Mouse (Mus musculus) embryonic facial prominence, embryonic 12.5 days (tissue): ENCODE results near the gene Zwilch. TPM values are rescaled to one million over a fixed set of nuclear protein-coding genes. Genes with fewer than 3 reads are reported as not detected.
"Not testable (repeated sequence)": the region's sequence is repeated elsewhere in the genome, so short reads cannot be mapped to it uniquely, and the experiment has no call there.

Experiments used
- ATAC-seq: fragments of 200-750 bp; cut with Nextera tagmentation; 2 replicates; pipeline ENCODE4 v1.8.0; 2017; ENCODE audit not compliant: insufficient number of reproducible peaks, insufficient read depth, low FRiP score, low TSS enrichment
- H3K27ac ChIP-seq: fragments of 300-500 bp; sonication (generic); 2 replicates; pipeline ENCODE4 v1.5.1; 2016; ENCODE audit warnings: mild to moderate bottlenecking
- H3K27me3 ChIP-seq: fragments of 300-500 bp; sonication (generic); 2 replicates; pipeline ENCODE4 v1.6.1; 2016; ENCODE audit warnings: mild to moderate bottlenecking, moderate library complexity
- H3K36me3 ChIP-seq: fragments of 300-500 bp; sonication (generic); 2 replicates; pipeline ENCODE4 v1.6.1; 2016; ENCODE audit warnings: mild to moderate bottlenecking
- H3K4me1 ChIP-seq: fragments of 300-500 bp; sonication (generic); 2 replicates; pipeline ENCODE4 v1.6.1; 2016
- H3K4me2 ChIP-seq: fragments of 300-500 bp; sonication (generic); replicated peaks from 2 replicates; pipeline ENCODE4 v1.6.1; 2016; ENCODE audit warnings: mild to moderate bottlenecking, moderate library complexity
- H3K4me3 ChIP-seq: fragments of 300-500 bp; sonication (generic); 2 replicates; pipeline ENCODE4 v1.5.1; 2016; ENCODE audit warnings: mild to moderate bottlenecking
- H3K9ac ChIP-seq: fragments of 300-500 bp; sonication (generic); 2 replicates; pipeline ENCODE4 v1.6.1; 2016; ENCODE audit warnings: mild to moderate bottlenecking, moderate library complexity
- H3K9me3 ChIP-seq: fragments of 300-500 bp; sonication (generic); 2 replicates; pipeline ENCODE4 v1.6.1; 2016; ENCODE audit warnings: mild to moderate bottlenecking, moderate library complexity
- WGBS: fragments of 180-500 bp; shearing (Covaris S2); methylation state at CpG from one replicate; pipeline ENCODE4 v1.1.7; 2016; 5-methylcytosine and 5-hydroxymethylcytosine counted together
- polyA plus RNA-seq: library from polyadenylated mRNA; unstranded; fragments of >200 nt; fragmentation: Nextera tagmentation; extraction: Ambion mirVana; gene quantifications from 2 replicates; pipeline ENCODE4 v1.2.1, GENCODE M21; 2016

The Zwilch gene
- polyA plus RNA-seq, 1 experiment from 2014 or later: 24.4 TPM

DNA sequence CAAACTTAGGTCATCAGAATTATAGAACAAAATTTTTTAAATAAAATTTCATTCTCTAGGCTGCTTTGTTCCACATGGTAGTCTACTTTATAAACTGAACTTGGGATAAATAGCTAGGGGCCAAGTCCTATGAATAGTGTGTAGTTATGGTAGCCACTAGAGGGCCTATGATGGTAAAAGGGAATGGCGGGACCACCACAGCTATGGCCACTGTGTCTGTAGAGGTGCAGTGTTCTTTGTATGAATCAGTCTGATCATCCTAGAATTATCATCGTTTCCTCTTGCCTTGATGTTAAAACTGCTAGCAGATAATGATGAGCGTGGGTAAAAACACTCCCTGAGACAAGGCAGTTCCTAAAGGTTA, 5.7 kb upstream of the Zwilch start:
- Histone ChIP-seq H3K27ac (peak overlapping the region; percentile 78), H3K4me2 (peak overlapping the region; percentile 57)

GRCm38 (mm10) chr9:64175378-64175777, 2.5 kb upstream of the Zwilch start:
- WGBS: 87% methylated on average over 11 of the region's 11 CpGs
- no peaks in the 10 kb centered on the region for H3K27me3 ChIP-seq
- H3K9ac ChIP-seq: no peak overlapping the region
- no peak for ATAC-seq
- H3K4me1 ChIP-seq: peaks cover 21% of the 10 kb centered on the region
- no peak overlapping the region for H3K4me2 ChIP-seq
- H3K27ac ChIP-seq: no peak overlapping the region
- peaks cover 38% of the 10 kb centered on the region for H3K36me3 ChIP-seq
- no peak overlapping the region for H3K4me3 ChIP-seq
- no peaks in the 10 kb centered on the region for H3K9me3 ChIP-seq

More for the DNA sequence above, 5.7 kb upstream of the Zwilch start:
- Histone ChIP-seq H3K4me3 (peak overlapping the region; percentile 59), H3K4me1 (peaks cover 13% of the 10 kb centered on the region), H3K27me3 (no peaks in the 10 kb centered on the region), H3K36me3 (peaks cover 56% of the 10 kb centered on the region), H3K9ac (peak overlapping the region; percentile 62), H3K9me3 (no peaks in the 10 kb centered on the region)
- ATAC-seq: no peak
- 49% methylated on average over 3 of the region's 3 CpGs for WGBS

- H3K4me3 ChIP-seq: peak overlapping the region; percentile 94; the same call in 1 of the 2 replicates
- 73% methylated on average over 8 of the region's 8 CpGs for WGBS
- peak overlapping the region; percentile 88; the same call in 1 of the 2 replicates for H3K9ac ChIP-seq
- peaks cover 38% of the 10 kb centered on the region for H3K36me3 ChIP-seq
- no peaks in the 10 kb centered on the region for H3K27me3 ChIP-seq
- H3K9me3 ChIP-seq: no peaks in the 10 kb centered on the region
- H3K27ac ChIP-seq: no peak overlapping the region
- ATAC-seq: no peak
- peak overlapping the region; percentile 83 for H3K4me2 ChIP-seq
- peaks cover 17% of the 10 kb centered on the region for H3K4me1 ChIP-seq
These were observed 1.9 kb upstream of the Zwilch start for GRCm38 (mm10) chr9:64174766-64175165.

DNA sequence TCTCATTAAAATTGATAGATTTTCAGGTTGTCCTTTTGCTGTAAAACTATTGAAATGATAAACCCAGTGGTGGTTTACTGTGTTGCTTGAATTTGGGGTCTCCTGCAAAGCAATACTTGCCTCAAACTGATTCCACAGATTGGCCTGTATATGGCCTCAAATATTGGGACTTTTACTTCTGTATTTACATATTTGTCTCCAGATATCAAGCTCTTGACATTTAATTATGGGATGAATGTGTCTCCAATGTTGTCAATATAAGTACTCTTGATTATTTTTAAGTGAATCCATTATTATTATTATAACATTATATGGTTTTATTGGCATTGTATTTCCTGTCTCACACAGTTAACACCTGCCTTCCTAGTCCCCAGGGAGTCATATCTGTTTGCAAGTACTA, 1.4 kb upstream of the Zwilch start:
- Histone ChIP-seq H3K4me3 (peak overlapping the region; percentile 94), H3K36me3 (peaks cover 38% of the 10 kb centered on the region), H3K27me3 (no peaks in the 10 kb centered on the region), H3K4me2 (peak overlapping the region; percentile 83), H3K4me1 (peaks cover 14% of the 10 kb centered on the region), H3K9ac (peak overlapping the region; percentile 88), H3K9me3 (no peaks in the 10 kb centered on the region), H3K27ac (no peak overlapping the region)
- no peak for ATAC-seq

GRCm38 (mm10) chr9:64173666-64174220, 839 bp upstream of the Zwilch start:
- under 1% methylated on average over 16 of the region's 16 CpGs for WGBS
- Histone ChIP-seq H3K4me3 (peak overlapping the region; percentile 94), H3K27ac (peak overlapping the region; percentile 93), H3K4me1 (peaks cover 14% of the 10 kb centered on the region), H3K9ac (peak overlapping the region; percentile 88), H3K4me2 (peak overlapping the region; percentile 83), H3K36me3 (peaks cover 38% of the 10 kb centered on the region), H3K9me3 (no peaks in the 10 kb centered on the region), H3K27me3 (no peaks in the 10 kb centered on the region)
- no peak for ATAC-seq

- H3K9ac ChIP-seq: peak overlapping the region; percentile 88
- peak overlapping the region; percentile 94 for H3K4me3 ChIP-seq
- peak overlapping the region; percentile 93 for H3K27ac ChIP-seq
- peak overlapping the region; percentile 83 for H3K4me2 ChIP-seq
- ATAC-seq: 0 out of 2 replicates have a peak, but pooled peaks have one; percentile 41
- H3K9me3 ChIP-seq: no peaks in the 10 kb centered on the region
- peaks cover 14% of the 10 kb centered on the region for H3K4me1 ChIP-seq
- 3% methylated on average over 18 of the region's 18 CpGs for WGBS
- peaks cover 27% of the 10 kb centered on the region for H3K36me3 ChIP-seq
- no peaks in the 10 kb centered on the region for H3K27me3 ChIP-seq
These were observed 624 bp downstream of the Zwilch start for GRCm38 (mm10) chr9:64172145-64172815.

GRCm38 (mm10) chr9:64169967-64170366, 2.9 kb downstream of the Zwilch start:
- 90% methylated on average over 3 of the region's 3 CpGs for whole genome bisulfite sequencing
- not testable (repeated sequence) for H3K9ac ChIP-seq, H3K9me3 ChIP-seq, H3K4me2 ChIP-seq, H3K27ac ChIP-seq, H3K27me3 ChIP-seq, H3K36me3 ChIP-seq, ATAC-seq, H3K4me3 ChIP-seq
- H3K4me1 ChIP-seq: peaks cover 12% of the 10 kb centered on the region

DNA sequence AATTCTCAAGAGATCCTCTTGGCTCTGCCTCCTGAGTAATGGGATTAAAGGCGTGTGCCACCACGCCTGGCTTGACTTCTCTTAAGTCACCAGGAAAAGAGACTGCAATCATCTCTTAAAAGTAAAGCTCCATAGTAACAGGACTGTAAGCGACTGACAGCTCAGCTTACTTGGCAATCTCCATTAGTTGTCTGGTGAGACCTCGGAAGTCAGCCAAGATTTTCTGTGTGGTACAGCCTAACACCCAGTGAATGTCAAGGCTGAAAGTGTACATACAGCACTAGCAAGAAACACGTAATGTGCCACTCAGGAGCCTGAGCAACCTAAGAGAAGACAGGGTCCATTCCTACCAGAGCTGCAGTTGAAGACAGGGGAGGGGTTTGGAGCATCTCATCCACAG, 12.4 kb downstream of the Zwilch start:
- Histone ChIP-seq H3K27ac (no peak overlapping the region), H3K27me3 (no peaks in the 10 kb centered on the region), H3K4me2 (no peak overlapping the region), H3K4me3 (no peak overlapping the region), H3K9ac (no peak overlapping the region), H3K9me3 (no peaks in the 10 kb centered on the region), H3K36me3 (peaks cover 38% of the 10 kb centered on the region), H3K4me1 (no peaks in the 10 kb centered on the region)
- 93% methylated on average over 5 of the region's 5 CpGs for WGBS
- ATAC-seq: no peak

DNA sequence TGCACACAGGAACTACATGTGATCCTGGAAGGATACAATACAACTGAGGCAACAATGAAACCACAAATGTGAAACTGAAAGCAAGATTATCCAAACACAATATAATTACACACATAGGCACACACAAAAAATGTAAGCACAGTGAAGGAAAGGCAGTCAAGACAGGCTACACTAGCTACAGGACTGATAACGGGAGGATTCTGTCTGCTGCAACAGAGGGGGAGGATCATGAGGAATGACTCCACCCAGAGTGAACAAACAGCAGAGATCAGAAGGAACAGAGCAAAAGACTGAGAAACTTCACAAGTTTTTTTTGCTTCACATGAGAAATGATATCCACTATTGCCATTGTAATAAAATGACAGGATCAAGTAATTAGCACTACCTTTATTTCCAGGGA, 16.3 kb downstream of the Zwilch start:
- Histone ChIP-seq H3K4me3 (no peak overlapping the region), H3K9ac (no peak overlapping the region), H3K4me1 (no peaks in the 10 kb centered on the region), H3K9me3 (no peaks in the 10 kb centered on the region), H3K4me2 (no peak overlapping the region), H3K27me3 (no peaks in the 10 kb centered on the region), H3K36me3 (peaks cover 48% of the 10 kb centered on the region), H3K27ac (no peak overlapping the region)
- 88% methylated on average over 1 of the region's 1 CpGs for WGBS
- no peak for ATAC-seq

GRCm38 (mm10) chr9:64139879-64140278, 33.0 kb downstream of the Zwilch start:
- no peaks in the 10 kb centered on the region for H3K4me1 ChIP-seq
- H3K4me3 ChIP-seq: no peak overlapping the region
- H3K27me3 ChIP-seq: no peaks in the 10 kb centered on the region
- no peak overlapping the region for H3K9ac ChIP-seq
- 91% methylated on average over 9 of the region's 9 CpGs for WGBS
- H3K27ac ChIP-seq: no peak overlapping the region
- H3K9me3 ChIP-seq: no peaks in the 10 kb centered on the region
- no peak for ATAC-seq
- H3K4me2 ChIP-seq: no peak overlapping the region
- H3K36me3 ChIP-seq: peaks cover 39% of the 10 kb centered on the region

GRCm38 (mm10) chr9:64138896-64139295, 34.0 kb downstream of the Zwilch start:
- 5% methylated on average over 6 of the region's 6 CpGs for WGBS
- H3K4me1 ChIP-seq, H3K27ac ChIP-seq, H3K4me2 ChIP-seq, ATAC-seq, H3K27me3 ChIP-seq, H3K9me3 ChIP-seq, H3K4me3 ChIP-seq, H3K9ac ChIP-seq: not testable (repeated sequence)
- H3K36me3 ChIP-seq: peaks cover 39% of the 10 kb centered on the region

DNA sequence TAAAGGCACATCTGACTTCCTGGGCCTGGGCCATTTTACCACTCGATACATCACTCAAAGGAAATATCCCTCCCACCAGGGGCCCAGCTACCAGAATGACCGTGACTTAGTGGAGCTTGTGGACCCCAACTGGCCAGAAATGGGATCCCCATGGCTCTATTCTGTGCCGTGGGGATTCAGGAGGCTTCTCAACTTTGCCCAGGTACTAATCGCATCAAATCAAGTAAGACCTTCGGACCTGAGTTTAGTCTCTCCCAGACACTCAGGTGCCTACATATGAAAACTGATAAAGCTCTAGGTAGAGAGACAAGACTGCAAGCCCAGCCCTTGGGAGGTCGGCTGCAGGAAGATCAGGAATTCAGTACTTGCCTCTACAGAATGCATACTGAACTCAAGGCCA, 41.3 kb downstream of the Zwilch start:
- Histone ChIP-seq H3K4me3 (no peak overlapping the region), H3K4me1 (0 out of 2 replicates have a peak, but pooled peaks cover under 1% of the 10 kb centered on the region), H3K36me3 (peaks cover 10% of the 10 kb centered on the region; the same call in 1 of the 2 replicates), H3K27ac (no peak overlapping the region), H3K27me3 (no peaks in the 10 kb centered on the region), H3K9me3 (no peaks in the 10 kb centered on the region), H3K4me2 (no peak overlapping the region), H3K9ac (no peak overlapping the region)
- 82% methylated on average over 6 of the region's 6 CpGs for WGBS
- ATAC-seq: no peak
